Mouse (Mus musculus) testis, adult 2 months (tissue): ENCODE results near the gene Kxd1.

Experiments
- CTCF ChIP-seq: fragments of 200-500 bp; IDR thresholded peaks from 2 replicates; pipeline ENCODE4 v1.5.1; 2012; ENCODE audit warnings: low read depth, mild to moderate bottlenecking, inconsistent platforms, low read length, moderate library complexity; ENCODE audit not compliant: control insufficient read depth, insufficient read depth, insufficient replicate concordance
- POLR2A ChIP-seq: fragments of 200-500 bp; IDR thresholded peaks from 2 replicates; pipeline ENCODE4 v1.6.1; 2012; ENCODE audit warnings: low read depth, mild to moderate bottlenecking, inconsistent platforms, low read length, moderate library complexity; ENCODE audit not compliant: control insufficient read depth

GRCm38 (mm10) chr8:70490061-70490879, 37.5 kb downstream of the Kxd1 start:
- no peak for TF ChIP-seq POLR2A
- TF ChIP-seq CTCF: no peak
